Mouse (Mus musculus): Measurements from ENCODE around the gene Ccnyl1. TPM values are rescaled to one million over a fixed set of nuclear protein-coding genes. Genes with fewer than 3 reads are reported as not detected.

The Ccnyl1 gene
- polyA plus RNA-seq, 1 experiment: 25.8 TPM

DNA sequence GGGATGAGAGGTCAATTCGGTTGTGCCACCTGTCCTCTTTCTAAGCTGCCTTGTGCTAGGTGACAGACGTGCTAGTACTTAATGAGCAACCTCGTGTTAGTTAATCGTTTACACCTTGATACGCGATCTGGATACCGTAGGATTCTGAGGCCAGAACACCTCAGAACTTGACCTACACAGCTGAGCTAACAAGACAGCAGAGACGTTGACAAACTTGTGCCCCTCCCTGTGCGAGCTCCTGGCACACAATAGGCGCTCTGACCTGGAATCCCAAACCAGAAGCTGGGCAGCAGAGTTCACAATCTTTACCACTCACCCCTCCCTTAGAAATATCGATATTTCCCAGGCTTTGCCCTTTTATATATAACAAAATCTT, 47.9 kb downstream of the Ccnyl1 start:
- DNase-seq (ENCODE audit: low spot score): no peak

DNA sequence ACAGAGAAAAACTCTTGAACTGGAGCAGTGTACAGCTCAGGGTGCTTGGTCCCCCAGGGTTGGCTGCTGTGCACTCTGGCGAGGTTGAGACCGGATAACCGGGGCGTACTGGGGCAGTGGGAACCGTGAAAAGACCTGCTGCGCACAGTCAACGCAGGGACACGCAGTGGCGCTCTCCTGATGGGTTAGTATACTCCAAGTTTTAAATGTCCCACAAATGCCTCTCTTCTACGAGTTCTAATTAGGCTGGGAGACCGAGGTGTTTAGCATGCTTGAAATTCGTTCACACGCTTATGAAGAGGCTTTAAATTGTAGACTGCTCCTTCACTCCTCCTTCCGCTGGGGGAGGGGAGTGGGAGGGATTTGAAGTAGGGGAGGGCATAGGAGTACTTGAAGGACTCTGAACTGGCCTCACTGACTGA, 48.4 kb downstream of the Ccnyl1 start:
- no peak for DNase-seq (ENCODE audit: low spot score)

DNA sequence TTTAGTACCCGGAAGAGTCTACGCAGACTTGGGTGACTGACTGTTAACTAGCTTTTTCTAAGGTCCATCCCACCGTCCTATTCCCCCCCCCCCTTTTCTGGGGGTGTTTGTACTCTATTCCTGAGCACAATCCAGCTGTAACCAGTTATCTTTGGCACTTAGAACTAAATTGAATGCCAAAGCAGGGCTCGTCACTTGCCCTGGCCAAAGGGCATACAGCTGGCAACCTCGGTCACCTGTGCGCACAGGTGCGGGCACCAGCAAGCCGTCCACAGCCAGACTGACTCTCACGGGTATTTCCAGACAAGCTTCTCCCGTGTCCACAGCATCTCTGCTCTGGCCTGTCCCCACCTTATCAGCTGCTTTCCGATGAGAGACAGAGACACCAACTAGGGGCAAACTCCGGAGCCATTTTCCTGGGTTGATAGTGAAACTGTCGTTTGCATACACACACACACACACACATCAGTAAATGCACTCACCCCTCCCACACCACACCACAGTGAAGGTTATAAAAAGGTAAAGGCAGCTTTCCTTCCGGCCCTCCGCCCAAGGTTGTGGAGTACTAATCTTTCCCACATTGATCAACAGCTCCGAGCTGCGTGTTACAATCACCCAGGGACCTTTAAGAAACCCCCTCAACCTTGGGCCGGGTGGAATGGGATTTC, 52.6 kb downstream of the Ccnyl1 start:
- no peak for DNase-seq (ENCODE audit: low spot score)

DNA sequence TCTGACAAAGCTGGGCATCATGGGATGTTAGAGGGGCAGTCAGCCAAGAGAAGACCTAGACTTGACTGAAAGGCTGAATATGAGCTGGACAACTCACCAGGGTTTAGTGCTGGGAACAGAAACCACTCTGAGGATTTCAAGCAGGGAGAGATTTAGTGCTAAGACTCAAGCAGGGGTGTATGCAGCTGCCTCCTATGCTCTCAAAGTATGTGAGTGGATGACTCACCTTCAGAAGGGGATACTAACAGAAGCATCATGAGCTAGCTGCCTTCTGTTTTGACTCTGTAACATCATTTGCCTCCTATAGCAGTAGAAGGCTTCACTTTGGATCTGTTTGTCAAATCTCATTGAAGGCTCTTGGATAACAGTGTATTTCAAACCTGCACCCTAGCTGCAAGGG, 54.4 kb downstream of the Ccnyl1 start:
- DNase-seq (ENCODE audit: low spot score): no peak

DNA sequence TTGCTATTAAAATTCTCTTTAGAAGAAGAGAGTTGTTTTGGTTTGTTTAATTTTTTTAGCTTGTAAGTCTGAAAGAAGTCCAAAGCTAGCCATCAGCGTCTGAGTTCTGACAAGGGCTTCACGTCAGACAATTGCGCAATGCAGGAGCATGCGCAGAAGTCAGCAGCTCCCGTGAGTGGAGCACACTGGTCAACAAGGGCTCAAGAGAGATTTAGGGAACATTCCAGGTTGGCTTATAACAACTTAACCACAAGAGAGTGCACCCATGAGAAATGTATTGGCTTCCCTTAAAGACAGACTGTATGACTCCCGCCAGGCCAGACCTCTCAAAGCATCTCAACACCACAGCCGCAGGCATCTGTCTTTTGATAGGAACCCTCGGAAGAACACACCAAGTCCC, 62.9 kb downstream of the Ccnyl1 start:
- no peak for DNase-seq (ENCODE audit: low spot score)

DNA sequence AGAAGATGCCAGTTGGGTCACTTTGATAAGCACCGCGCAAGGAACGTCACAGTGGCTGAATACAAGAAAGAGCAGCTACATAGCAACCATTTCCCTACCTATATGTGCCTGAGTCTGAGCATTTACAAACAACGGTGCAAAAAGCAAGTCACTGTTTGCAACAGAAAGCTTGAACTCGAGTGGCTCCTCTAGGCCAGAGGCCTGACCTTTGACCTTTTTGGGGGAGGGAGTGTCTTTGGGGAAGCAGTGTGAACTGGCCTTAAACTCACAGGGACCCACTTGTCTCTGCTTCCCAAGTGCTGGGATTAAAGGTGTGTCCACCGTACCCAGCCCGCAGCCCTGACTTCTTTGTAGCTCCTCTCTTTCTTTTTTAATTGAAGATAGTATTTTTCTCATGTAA, 63.4 kb downstream of the Ccnyl1 start:
- DNase-seq (ENCODE audit: low spot score): no peak

DNA sequence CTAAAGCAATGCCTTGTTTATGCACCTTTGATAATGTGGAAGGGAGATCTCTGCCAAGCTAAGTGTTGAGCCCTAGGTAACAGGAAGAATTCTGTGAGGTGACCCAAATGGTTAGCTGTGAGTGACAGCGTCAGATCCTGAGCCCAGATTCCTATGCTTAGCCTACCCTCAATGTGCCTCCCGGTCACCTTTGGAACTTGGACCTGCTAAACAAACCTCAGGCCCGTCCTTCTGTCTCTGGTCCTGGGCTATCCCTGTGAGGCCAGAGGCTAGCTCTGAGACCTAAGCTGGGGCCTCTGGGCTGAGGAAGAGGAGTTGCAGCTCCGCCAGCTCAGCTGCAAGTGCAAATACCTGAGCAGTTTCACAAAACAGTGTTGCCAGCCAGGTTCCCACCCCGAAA, 64.4 kb downstream of the Ccnyl1 start:
- DNase-seq (ENCODE audit: low spot score): no peak

DNA sequence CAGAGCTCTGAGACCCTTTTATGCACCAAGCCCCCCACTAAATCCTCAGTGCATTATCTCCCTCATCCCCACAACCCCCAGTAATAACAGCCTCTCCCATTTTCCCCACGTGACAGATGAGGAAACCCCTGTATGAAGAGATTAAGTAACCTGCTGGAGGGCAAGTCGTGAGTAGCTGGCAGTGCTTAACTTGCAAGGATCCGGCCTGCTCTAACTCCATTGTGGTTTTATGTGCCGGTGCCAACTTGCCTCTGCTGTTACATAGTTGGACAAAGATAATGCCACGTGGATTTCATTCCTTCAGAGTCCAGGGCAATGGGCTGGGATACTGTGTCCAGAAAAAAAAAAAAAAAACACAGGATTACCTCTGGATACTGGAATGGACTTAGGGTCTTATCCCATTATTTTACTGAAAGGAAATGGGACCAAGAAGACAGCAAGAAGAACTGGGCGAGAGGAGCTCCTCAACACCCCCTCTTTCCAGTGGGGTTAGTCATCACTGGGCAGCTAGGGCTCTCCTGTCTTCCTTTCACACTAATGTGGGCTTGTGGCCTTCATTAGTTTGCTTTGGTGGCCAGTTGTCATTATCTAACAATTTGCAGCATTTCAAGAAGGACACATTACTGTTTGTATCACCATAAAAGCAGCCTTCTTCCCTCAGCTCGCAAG, 65.8 kb downstream of the Ccnyl1 start:
- no peak for DNase-seq (ENCODE audit: low spot score)

DNA sequence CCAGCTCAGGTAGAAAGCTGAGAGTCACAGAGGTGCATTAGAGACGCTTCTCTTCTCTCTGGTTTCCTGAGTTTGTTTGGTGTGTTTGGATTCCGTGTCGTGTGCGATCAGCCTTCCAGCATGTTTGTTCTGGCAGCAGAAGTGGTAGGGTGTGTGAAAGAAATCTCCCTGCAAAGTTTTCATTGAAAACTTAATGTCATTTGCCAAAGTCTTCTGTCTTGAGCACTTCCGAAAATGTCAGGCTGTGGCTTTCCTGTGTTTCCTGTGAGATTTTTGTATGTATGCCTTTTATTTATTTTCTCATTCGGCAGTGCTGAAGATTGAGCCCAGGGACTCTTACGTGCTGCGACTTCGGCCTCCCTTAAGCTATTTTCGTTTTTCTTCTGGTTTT, 66.4 kb downstream of the Ccnyl1 start:
- DNase-seq (ENCODE audit: low spot score): no peak

DNA sequence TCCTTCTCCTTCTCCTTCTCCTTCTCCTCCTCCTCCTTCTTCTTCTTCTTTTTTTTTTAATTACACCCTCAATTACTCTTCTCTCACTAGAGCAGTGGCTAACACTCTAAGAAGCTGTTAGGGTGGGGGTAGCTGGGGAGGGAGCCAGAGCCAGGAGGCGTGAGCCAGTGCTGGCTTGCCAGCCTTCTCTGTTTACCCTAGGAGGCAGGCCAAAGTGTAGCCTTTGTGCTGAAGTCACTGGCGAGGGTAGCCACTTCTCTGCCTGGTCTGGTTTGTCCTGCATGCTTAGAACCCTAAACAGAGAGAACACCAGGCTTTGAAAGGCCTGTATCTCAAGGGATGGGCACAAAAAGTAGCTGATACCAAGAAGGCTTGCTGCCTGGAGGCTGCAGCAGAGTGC, 67.0 kb downstream of the Ccnyl1 start:
- peak; percentile 32 for DNase-seq (ENCODE audit: low spot score)

DNA sequence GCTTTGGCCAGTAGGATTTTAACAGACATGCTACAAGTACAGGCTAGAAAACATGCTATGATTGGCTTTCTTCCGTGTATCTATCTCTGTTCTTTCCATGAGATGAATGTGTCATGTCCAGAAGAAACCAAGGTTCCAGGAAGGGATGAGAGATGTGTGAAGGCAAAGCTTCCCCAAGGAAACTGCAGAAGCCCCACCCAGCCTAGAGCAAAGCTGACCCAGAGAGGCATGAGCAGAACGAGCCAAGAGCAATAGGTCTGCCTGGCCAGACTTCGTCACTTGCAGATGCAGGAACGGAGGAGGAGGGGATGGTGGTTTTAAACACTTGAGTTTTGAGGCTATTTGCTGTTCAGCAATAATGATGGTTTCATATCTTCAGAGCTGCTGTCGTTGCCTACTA, 67.5 kb downstream of the Ccnyl1 start:
- DNase-seq (ENCODE audit: low spot score): no peak

DNA sequence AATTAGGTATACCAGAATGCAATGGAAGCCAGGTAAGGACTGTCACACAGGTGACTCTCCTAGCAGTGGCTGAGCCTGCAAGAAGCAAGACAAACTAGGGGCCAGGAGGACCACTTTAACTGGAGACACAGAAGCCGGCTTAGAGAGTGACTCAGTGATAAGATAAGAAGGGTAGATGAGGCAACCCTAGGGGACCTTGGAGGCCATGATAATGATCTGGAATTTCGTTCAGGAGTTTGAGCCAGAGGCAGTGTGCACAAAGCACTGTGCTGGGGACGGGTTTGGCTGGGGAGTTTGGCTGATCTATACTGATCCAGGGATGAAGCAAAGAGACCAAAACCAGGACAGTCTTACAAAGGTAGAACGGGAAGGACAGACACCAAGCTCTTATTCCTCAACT, 71.4 kb downstream of the Ccnyl1 start:
- DNase-seq (ENCODE audit: low spot score): no peak

DNA sequence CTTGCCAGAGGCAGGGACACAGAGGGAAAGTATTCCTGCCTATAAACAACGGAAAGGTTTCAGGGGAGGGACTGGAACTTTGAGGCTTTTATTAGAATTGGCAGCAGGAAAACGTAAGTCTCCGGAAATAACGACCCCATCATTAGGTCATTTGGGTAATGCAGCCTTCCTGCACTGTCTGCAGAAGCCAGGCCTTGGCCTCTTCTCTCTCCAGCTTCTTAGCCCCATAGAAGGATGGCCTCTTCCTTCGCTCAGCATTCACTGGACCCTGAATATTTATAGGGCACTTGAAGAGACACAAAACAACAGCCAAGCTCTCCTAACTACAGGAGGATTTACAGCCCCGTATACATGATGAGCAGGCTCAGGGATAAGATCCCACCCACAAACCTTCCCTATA, 79.9 kb downstream of the Ccnyl1 start:
- no peak for DNase-seq (ENCODE audit: low spot score)

DNA sequence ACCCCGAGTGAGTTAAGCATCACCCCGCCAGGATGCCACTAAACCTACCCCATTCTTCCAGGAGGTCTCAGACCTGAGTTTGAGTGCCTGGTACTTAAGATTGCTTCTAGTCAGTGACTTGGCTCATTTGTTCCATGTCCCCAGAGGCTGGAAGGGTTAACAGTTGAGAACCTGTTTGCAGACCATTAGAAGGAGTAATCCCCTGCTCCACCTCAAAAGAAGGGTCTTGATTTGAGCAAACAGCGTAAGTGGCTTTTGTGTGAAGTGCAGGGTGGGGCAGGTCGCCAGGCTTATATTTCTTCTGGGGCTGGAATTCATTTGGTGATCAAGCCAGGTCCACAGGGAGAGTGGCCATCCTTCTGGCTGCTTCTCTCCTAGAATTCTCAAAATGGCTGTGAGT, 83.0 kb downstream of the Ccnyl1 start:
- DNase-seq (ENCODE audit: low spot score): no peak

Other genes with a start within 250 kb of the Ccnyl1 start
- 9.2 and 12.0 TPM in 2 replicates for gene Creb1, start 157.8 kb upstream of the Ccnyl1 start, polyA plus RNA-seq (2012; rRNA removed)
- 20.3 and 26.7 TPM in 2 replicates for gene Mettl21a, start 73.2 kb upstream of the Ccnyl1 start, polyA plus RNA-seq (2012; rRNA removed)
- 5.3 and 6.2 TPM in 2 replicates for gene Fzd5, start 47.3 kb downstream of the Ccnyl1 start, polyA plus RNA-seq (2012; rRNA removed)

Measured in urinary bladder, adult 2 months (tissue).